Mouse (Mus musculus) hindbrain, postnatal 0 days (tissue): ENCODE measurements at regions not wholly inside any gene's neighbourhood (a gene's known extent, or its start where the extent isn't known, plus 50 kb on each side); places are given as distances from the start of the nearest gene placed in this dataset.

Experiments
- ATAC-seq: fragments of 200-750 bp; cut with Nextera tagmentation; 2 replicates; pipeline ENCODE4 v1.8.0; 2017; ENCODE audit warnings: mild to moderate bottlenecking, moderate TSS enrichment, moderate library complexity
- DNase-seq: peaks from one replicate; pipeline ENCODE4 v3.0.0-alpha.2; 2015; ENCODE audit warnings: low spot score
- H3K27ac ChIP-seq: fragments of 300-500 bp; sonication (generic); 2 replicates; pipeline ENCODE4 v1.5.1; 2014; ENCODE audit warnings: mild to moderate bottlenecking
- H3K27me3 ChIP-seq: fragments of 300-500 bp; sonication (generic); 2 replicates; pipeline ENCODE4 v1.6.1; 2014; ENCODE audit warnings: low read length, mixed read lengths; ENCODE audit not compliant: insufficient read depth
- H3K36me3 ChIP-seq: fragments of 300-500 bp; sonication (generic); 2 replicates; pipeline ENCODE4 v1.6.1; 2014; ENCODE audit warnings: low read length, mixed read lengths; ENCODE audit not compliant: insufficient read depth
- H3K4me1 ChIP-seq: fragments of 300-500 bp; sonication (generic); 2 replicates; pipeline ENCODE4 v1.6.1; 2014; ENCODE audit warnings: antibody characterized with exemption, low read length, mixed read lengths; ENCODE audit not compliant: insufficient read depth
- H3K4me2 ChIP-seq: fragments of 300-500 bp; sonication (generic); 2 replicates; pipeline ENCODE4 v1.6.1; 2014; ENCODE audit warnings: low read depth, mild to moderate bottlenecking, low read length, moderate library complexity, mixed read lengths
- H3K4me3 ChIP-seq: fragments of 300-500 bp; sonication (generic); 2 replicates; pipeline ENCODE4 v1.5.1; 2014; ENCODE audit warnings: low read length
- H3K9ac ChIP-seq: fragments of 300-500 bp; sonication (generic); replicated peaks from 2 replicates; pipeline ENCODE4 v1.6.1; 2014; ENCODE audit warnings: mild to moderate bottlenecking, low read length, moderate library complexity, mixed read lengths
- H3K9me3 ChIP-seq: fragments of 300-500 bp; sonication (generic); 2 replicates; pipeline ENCODE4 v1.6.1; 2016; ENCODE audit warnings: low read length, mixed read lengths
- CTCF ChIP-seq: IDR thresholded peaks from 2 replicates; pipeline ENCODE4 v1.5.1; 2016; ENCODE audit warnings: antibody characterized with exemption, control low read depth, low read depth
- WGBS: fragments of 180-500 bp; shearing (Covaris S2); extraction: QIAGEN DNeasy Blood & Tissue Kit; methylation state at CpG from one replicate; pipeline ENCODE4 v1.1.7; 2014; 5-methylcytosine and 5-hydroxymethylcytosine counted together

- no peaks in the 10 kb centered on the region for H3K36me3 ChIP-seq
- H3K27ac ChIP-seq, result no peak overlapping the region
- peak; percentile 10 for DNase-seq
- no peak for TF ChIP-seq CTCF
- ATAC-seq, result no peak
- H3K4me1 ChIP-seq, result no peaks in the 10 kb centered on the region
- no peak overlapping the region for H3K4me2 ChIP-seq
- no peak overlapping the region for H3K4me3 ChIP-seq
- no peaks in the 10 kb centered on the region for H3K27me3 ChIP-seq
- no peaks in the 10 kb centered on the region for H3K9me3 ChIP-seq
- WGBS, result 65% methylated on average over 2 of the region's 2 CpGs
- no peak overlapping the region for H3K9ac ChIP-seq
Measured at GRCm38 (mm10) chr4:114315556-114315955, 91.0 kb upstream of the Trabd2b start.

- no peak for ATAC-seq
- no peak for TF ChIP-seq CTCF
Measured at GRCm38 (mm10) chr4:114317076-114317475, 89.4 kb upstream of the Trabd2b start.

GRCm38 (mm10) chr4:114320076-114320475, 86.4 kb upstream of the Trabd2b start:
- DNase-seq, result no peak

More at GRCm38 (mm10) chr4:114317076-114317475, 89.4 kb upstream of the Trabd2b start:
- Histone ChIP-seq H3K4me3 (no peak overlapping the region), H3K4me2 (no peak overlapping the region), H3K9me3 (no peaks in the 10 kb centered on the region), H3K27ac (no peak overlapping the region), H3K27me3 (no peaks in the 10 kb centered on the region), H3K9ac (no peak overlapping the region), H3K4me1 (no peaks in the 10 kb centered on the region), H3K36me3 (no peaks in the 10 kb centered on the region)
- DNase-seq, result no peak
- 80% methylated on average over 2 of the region's 2 CpGs for WGBS

DNA sequence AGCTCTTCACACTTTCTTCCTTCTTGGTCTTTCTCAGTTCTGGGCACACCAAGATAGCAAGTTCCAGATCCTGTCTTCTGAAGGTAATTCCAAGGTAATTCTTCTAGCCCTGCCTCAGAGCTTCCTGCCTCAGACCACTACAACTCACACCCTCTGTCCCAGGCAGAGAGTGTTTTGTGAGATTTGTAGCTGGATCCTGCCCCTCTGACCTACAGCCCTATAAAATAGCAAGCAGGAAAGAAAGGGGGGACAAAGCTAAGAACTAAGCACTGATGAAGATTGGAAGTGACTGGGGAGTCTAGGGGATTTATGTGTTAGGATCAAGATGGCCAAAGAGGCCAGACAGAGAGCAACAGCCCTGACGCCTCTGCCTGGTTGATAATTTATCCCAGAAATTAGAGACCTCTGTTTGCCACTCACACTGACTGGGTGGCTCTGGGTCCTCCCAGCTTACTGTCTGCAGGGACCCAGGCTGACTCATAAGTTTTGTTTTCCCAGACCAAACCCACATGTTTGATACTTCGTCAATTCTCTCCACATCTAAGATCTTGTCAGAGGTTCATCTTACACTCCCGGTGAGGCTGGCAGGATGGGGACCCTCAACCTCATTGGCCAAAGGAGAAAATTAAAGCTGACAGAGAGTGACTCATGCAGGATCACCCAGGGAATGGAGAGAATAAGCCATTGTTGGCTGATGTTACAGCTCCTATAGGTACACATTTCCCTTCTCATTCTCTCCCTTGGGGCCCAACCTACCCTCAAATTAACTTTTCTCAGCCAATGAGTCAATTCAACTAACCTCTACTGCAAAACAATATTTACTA, 84.8 kb upstream of the Trabd2b start:
- no peak for ATAC-seq
- Histone ChIP-seq H3K9me3 (no peaks in the 10 kb centered on the region), H3K27ac (no peak overlapping the region), H3K36me3 (no peaks in the 10 kb centered on the region), H3K4me1 (no peaks in the 10 kb centered on the region), H3K4me3 (no peak overlapping the region), H3K27me3 (no peaks in the 10 kb centered on the region), H3K9ac (no peak overlapping the region), H3K4me2 (no peak overlapping the region)
- WGBS, result 80% methylated on average over 3 of the region's 3 CpGs
- no peak for DNase-seq
- no peak for TF ChIP-seq CTCF

More at GRCm38 (mm10) chr4:114320076-114320475, 86.4 kb upstream of the Trabd2b start:
- Histone ChIP-seq H3K4me3 (no peak overlapping the region), H3K9me3 (no peaks in the 10 kb centered on the region), H3K27me3 (no peaks in the 10 kb centered on the region), H3K9ac (no peak overlapping the region), H3K36me3 (no peaks in the 10 kb centered on the region), H3K4me1 (no peaks in the 10 kb centered on the region), H3K27ac (no peak overlapping the region), H3K4me2 (no peak overlapping the region)
- TF ChIP-seq CTCF, result no peak
- WGBS, result 65% methylated on average over 1 of the region's 1 CpGs
- ATAC-seq, result no peak

- no peak for ATAC-seq
- Histone ChIP-seq H3K9ac (no peak overlapping the region), H3K4me2 (no peak overlapping the region), H3K36me3 (no peaks in the 10 kb centered on the region), H3K27ac (no peak overlapping the region), H3K27me3 (no peaks in the 10 kb centered on the region), H3K9me3 (no peaks in the 10 kb centered on the region), H3K4me3 (no peak overlapping the region), H3K4me1 (no peaks in the 10 kb centered on the region)
- WGBS, result 97% methylated on average over 1 of the region's 1 CpGs
- no peak for DNase-seq
- TF ChIP-seq CTCF, result no peak
Measured at GRCm38 (mm10) chr4:114329978-114330377, 76.5 kb upstream of the Trabd2b start.

GRCm38 (mm10) chr4:114331161-114331560, 75.4 kb upstream of the Trabd2b start:
- ATAC-seq (no peak), DNase-seq (no peak)
- WGBS, result 76% methylated on average over 3 of the region's 3 CpGs
- Histone ChIP-seq H3K4me2 (no peak overlapping the region), H3K4me3 (no peak overlapping the region), H3K27me3 (no peaks in the 10 kb centered on the region), H3K27ac (no peak overlapping the region), H3K9me3 (no peaks in the 10 kb centered on the region), H3K36me3 (no peaks in the 10 kb centered on the region), H3K4me1 (no peaks in the 10 kb centered on the region), H3K9ac (no peak overlapping the region)
- TF ChIP-seq CTCF, result no peak

GRCm38 (mm10) chr4:114334850-114335249, 71.7 kb upstream of the Trabd2b start:
- no peak overlapping the region for H3K27ac ChIP-seq
- H3K9me3 ChIP-seq, result no peaks in the 10 kb centered on the region
- H3K4me3 ChIP-seq, result no peak overlapping the region
- no peaks in the 10 kb centered on the region for H3K27me3 ChIP-seq
- 89% methylated on average over 2 of the region's 2 CpGs for WGBS
- DNase-seq, result no peak
- no peak for TF ChIP-seq CTCF
- H3K4me1 ChIP-seq, result no peaks in the 10 kb centered on the region
- H3K4me2 ChIP-seq, result no peak overlapping the region
- H3K36me3 ChIP-seq, result no peaks in the 10 kb centered on the region
- H3K9ac ChIP-seq, result no peak overlapping the region
- ATAC-seq, result no peak
